In the genomic region with DNA sequence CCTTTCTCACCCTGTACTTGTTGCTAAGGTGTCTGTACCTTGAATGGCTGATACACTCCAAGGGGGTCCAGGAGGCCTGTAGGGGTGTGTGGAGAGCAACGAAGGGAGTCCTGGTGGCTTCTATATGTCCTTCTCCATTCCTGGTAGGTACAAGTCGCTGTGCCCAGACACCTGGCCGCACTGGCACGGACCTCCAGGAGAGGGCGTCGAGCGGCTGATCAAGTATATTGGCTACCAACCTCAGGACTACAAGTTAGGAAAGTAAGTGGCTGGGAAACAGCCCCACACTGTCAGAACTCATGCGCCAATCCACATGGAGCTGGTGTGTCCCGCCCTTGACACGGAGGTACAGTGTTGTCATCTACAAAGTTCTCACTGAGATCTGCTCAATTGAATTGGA, we compare ENCODE assay signal across 15 mouse cellular contexts. TPM values are rescaled to one million over a fixed set of nuclear protein-coding genes. Genes with fewer than 3 reads are reported as not detected.
DNase-seq lines count a peak whose midpoint lies in the region; ATAC-seq and TF ChIP-seq lines count a peak whose summit lies in the region.
"Had no signal": no experiment of that assay in that cellular context is flagged by ENCODE, and none has a peak within 500 bp of the region (broad histone marks: within the 10 kb centered on the region; RNA-seq: fewer than 3 reads in every experiment).

No protein-coding gene starts in this region.

- no peak overlapping the region for H3K27ac ChIP-seq in layer of hippocampus, adult 2 months
- H3K27ac ChIP-seq: heart, embryonic 13.5 days; limb, embryonic 12.5 days; midbrain, embryonic 13.5 days had no signal

- H3K27me3 ChIP-seq in E14TG2a.4 (ENCODE audit: insufficient read depth, low read length) = peaks cover 12% of the 10 kb centered on the region; the same call in 1 of the 2 replicates
- H3K27me3 ChIP-seq: limb, embryonic 12.5 days; midbrain, embryonic 13.5 days had no signal

- H3K4me1 ChIP-seq in E14TG2a.4 (replicated peaks; ENCODE audit: low read depth, low read length) = peaks cover 19% of the 10 kb centered on the region

- DNase-seq in layer of hippocampus, adult 2 months (ENCODE audit: low spot score in 2 of 2) = no peak
- DNase-seq in layer of hippocampus, adult 9-11 months = no peak
- peak; percentile 46 for DNase-seq in 416B (ENCODE audit: low read depth)
- DNase-seq in adipocyte (ENCODE audit: low spot score) = no peak
- DNase-seq in kidney, postnatal 25 days = no peak
- DNase-seq: cerebellum, adult 2 months; gastrocnemius, postnatal 25 days; kidney, adult 11 months; kidney, postnatal 4 days had no signal

- TF ChIP-seq CTCF in layer of hippocampus, adult 2 months (conservative IDR thresholded peaks at IDR 0.05) = peak; percentile 41
- TF ChIP-seq CTCF in E14TG2a.4 (conservative IDR thresholded peaks at IDR 0.05; ENCODE audit: low read length) = peak; percentile 23; the same call in 1 of the 2 replicates

- H3K9me3 ChIP-seq in E14TG2a.4 (ENCODE audit: low read length) = no peaks in the 10 kb centered on the region
- H3K9me3 ChIP-seq: heart, embryonic 13.5 days; limb, embryonic 12.5 days; midbrain, embryonic 13.5 days had no signal

- H3K4me3 ChIP-seq in layer of hippocampus, adult 2 months = no peak overlapping the region
- peak overlapping the region; percentile 41 for H3K4me3 ChIP-seq in E14TG2a.4 (replicated peaks; ENCODE audit: low read length)
- H3K4me3 ChIP-seq: heart, embryonic 13.5 days; limb, embryonic 12.5 days; midbrain, embryonic 13.5 days had no signal

- no peaks in the 10 kb centered on the region for H3K36me3 ChIP-seq in E14TG2a.4 (ENCODE audit: insufficient read depth, low read length)
- H3K36me3 ChIP-seq: heart, embryonic 13.5 days; limb, embryonic 12.5 days; midbrain, embryonic 13.5 days had no signal

- 0 out of 2 replicates have a peak, but pooled peaks have one; percentile 43 for ATAC-seq in common myeloid progenitor, adult 5-6 weeks (replicated peaks; ENCODE audit: low read depth, poor library complexity, severe bottlenecking)
- ATAC-seq: activated CD4-positive, CD25-positive, alpha-beta regulatory T cell, adult 4 months; midbrain, embryonic 13.5 days had no signal

RNA-seq across cellular contexts. Expression of gene Kctd10, which starts 28.8 kb away (rescaled TPM):
- total RNA-seq in layer of hippocampus, adult 2 months (2021) = 10 to 100 TPM; 51.5 to 51.7 TPM
- 51.3 and 57.5 TPM in 2 replicates for total RNA-seq in common myeloid progenitor, adult 5-6 weeks (2017)

RNA-seq across cellular contexts. Expression of gene Ube3b, which starts 28.9 kb away (rescaled TPM):
- 10 to 100 TPM; 80.8 to 85.6 TPM for total RNA-seq in layer of hippocampus, adult 2 months (2021)
- total RNA-seq in common myeloid progenitor, adult 5-6 weeks (2017) = 15.9 and 25.2 TPM in 2 replicates
